Mouse (Mus musculus) intestine, embryonic 15.5 days (tissue): ENCODE data around the gene Lrrfip2. TPM values are rescaled to one million over a fixed set of nuclear protein-coding genes. Genes with fewer than 3 reads are reported as not detected.

Experiments
- ATAC-seq: fragments of 200-750 bp; cut with Nextera tagmentation; 2 replicates; pipeline ENCODE4 v1.8.0; 2017; ENCODE audit warnings: moderate TSS enrichment, moderate library complexity
- H3K27ac ChIP-seq: fragments of 300-500 bp; sonication (generic); 2 replicates; pipeline ENCODE4 v1.5.1; 2015; ENCODE audit warnings: mild to moderate bottlenecking, inconsistent platforms
- H3K27me3 ChIP-seq: fragments of 300-500 bp; sonication (generic); replicated peaks from 2 replicates; pipeline ENCODE4 v1.6.1; 2015; ENCODE audit warnings: inconsistent platforms
- H3K36me3 ChIP-seq: fragments of 300-500 bp; sonication (generic); 2 replicates; pipeline ENCODE4 v1.6.1; 2015; ENCODE audit warnings: inconsistent platforms
- H3K4me1 ChIP-seq: fragments of 300-500 bp; sonication (generic); replicated peaks from 2 replicates; pipeline ENCODE4 v1.6.1; 2015; ENCODE audit warnings: inconsistent platforms
- H3K4me2 ChIP-seq: fragments of 300-500 bp; sonication (generic); replicated peaks from 2 replicates; pipeline ENCODE4 v1.6.1; 2015; ENCODE audit warnings: mild to moderate bottlenecking, inconsistent platforms
- H3K4me3 ChIP-seq: fragments of 300-500 bp; sonication (generic); replicated peaks from 2 replicates; pipeline ENCODE4 v1.5.1; 2015; ENCODE audit warnings: inconsistent platforms
- H3K9ac ChIP-seq: fragments of 300-500 bp; sonication (generic); 2 replicates; pipeline ENCODE4 v1.6.1; 2015; ENCODE audit warnings: inconsistent platforms
- H3K9me3 ChIP-seq: fragments of 300-500 bp; sonication (generic); 2 replicates; pipeline ENCODE4 v1.6.1; 2016; ENCODE audit warnings: inconsistent platforms
- WGBS: fragments of 180-500 bp; shearing (Covaris S2); methylation state at CpG from one replicate; pipeline ENCODE4 v1.1.7; 2015; 5-methylcytosine and 5-hydroxymethylcytosine counted together
- polyA plus RNA-seq: library from polyadenylated mRNA; unstranded; fragments of >200 nt; fragmentation: Nextera tagmentation; extraction: Ambion mirVana; gene quantifications from 2 replicates; pipeline ENCODE4 v1.2.1, GENCODE M21; 2015

Lrrfip2 gene
- polyA plus RNA-seq, 1 experiment from 2014 or later, result 41.6 TPM

DNA sequence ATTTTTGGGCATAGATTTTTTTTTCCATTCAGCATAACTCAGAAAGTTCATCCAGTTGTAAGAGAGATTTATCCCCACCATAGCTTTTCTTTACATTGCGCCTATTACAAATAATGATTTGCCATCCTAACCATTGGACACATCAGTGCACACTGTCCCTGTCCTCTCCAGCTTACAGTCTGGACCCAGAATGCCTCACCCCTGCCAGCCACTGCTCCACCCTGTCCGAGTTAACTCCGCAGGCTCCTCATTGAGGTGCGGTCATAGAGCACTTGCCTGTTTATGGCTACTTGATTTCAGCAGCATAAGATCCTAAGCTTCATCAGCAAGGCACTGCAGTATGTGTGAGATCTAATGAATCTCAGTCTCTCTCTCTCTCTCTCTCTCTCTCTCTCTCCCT, 93.0 kb downstream of the Lrrfip2 start:
- H3K4me1 ChIP-seq, result no peaks in the 10 kb centered on the region
- no peak overlapping the region for H3K4me2 ChIP-seq
- H3K4me3 ChIP-seq, result no peak overlapping the region
- H3K9ac ChIP-seq, result no peak overlapping the region
- H3K9me3 ChIP-seq, result no peaks in the 10 kb centered on the region
- no peak overlapping the region for H3K27ac ChIP-seq
- WGBS, result 82% methylated on average over 4 of the region's 4 CpGs
- peak; percentile 54; the same call in 1 of the 2 replicates for ATAC-seq
- peaks cover 6% of the 10 kb centered on the region; the same call in 1 of the 2 replicates for H3K36me3 ChIP-seq
- H3K27me3 ChIP-seq, result no peaks in the 10 kb centered on the region

DNA sequence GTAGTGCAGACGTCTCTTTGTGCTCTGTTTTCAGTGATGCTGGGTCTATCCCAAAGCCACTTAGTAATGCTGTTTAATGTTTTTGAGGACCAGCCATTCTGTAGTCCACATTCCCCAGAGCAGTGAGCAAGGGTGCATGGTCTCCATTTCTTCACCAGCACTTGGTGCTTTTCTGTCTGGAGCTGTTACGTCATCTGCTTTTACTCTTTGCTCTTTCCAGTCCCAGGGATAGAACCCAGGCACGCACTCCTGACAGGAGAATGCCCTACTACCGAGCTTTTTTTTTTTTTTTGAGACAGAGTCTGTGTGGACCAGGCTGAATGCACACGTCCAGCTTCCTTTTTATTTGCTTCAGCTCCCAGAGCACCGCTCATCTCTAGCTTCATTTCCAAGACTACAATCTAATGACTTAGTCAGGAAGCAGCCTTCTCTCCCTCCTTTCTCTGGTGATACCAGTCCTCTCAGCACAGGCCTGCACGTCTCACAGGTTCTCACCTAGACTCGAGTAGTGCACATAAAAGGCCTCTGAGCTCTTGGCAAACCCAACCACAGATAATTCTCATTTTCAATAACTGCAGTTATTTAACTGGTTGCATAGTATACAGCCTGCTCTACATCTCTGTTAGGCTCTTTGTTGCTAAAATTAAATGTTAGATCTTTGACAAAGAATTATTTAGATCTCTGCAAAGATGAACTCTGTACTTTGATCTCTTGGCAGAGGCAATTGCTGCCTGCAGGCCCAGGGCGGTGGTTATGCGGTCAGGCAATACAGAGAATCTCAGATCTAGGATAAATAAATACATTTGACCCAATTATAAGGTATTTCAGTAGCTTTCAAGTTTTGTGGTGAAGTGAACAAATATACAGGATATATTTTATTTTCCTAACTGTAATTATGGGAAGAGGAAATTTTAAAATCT, 94.0 kb downstream of the Lrrfip2 start:
- Histone ChIP-seq H3K36me3 (peaks cover 6% of the 10 kb centered on the region), H3K9me3 (no peaks in the 10 kb centered on the region), H3K4me1 (no peaks in the 10 kb centered on the region), H3K4me3 (no peak overlapping the region), H3K4me2 (no peak overlapping the region), H3K27me3 (no peaks in the 10 kb centered on the region), H3K27ac (peak overlapping the region; percentile 56), H3K9ac (no peak overlapping the region)
- WGBS, result 50% methylated on average over 10 of the region's 10 CpGs
- peak; percentile 87 for ATAC-seq

DNA sequence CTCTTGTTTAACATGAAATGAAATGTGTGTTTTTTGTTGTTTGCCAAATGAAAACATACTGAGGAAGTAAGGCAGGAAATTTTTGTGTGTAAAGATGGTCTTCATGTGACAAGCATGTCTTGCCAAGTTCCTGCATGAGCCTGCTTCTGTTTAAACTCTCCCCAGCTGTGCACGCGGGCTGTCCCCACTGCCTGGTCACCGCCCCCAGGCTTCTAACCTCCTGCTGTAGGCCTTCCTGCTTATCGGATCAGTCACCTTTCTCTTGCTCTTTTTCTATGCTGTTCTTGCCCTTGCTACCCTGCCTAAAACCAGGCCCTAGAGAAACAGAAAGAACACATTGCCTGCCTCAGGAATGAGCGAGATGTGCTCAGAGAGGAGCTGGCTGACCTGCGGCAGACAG, 96.1 kb downstream of the Lrrfip2 start:
- H3K36me3 ChIP-seq, result peaks cover 10% of the 10 kb centered on the region
- H3K27ac ChIP-seq, result no peak overlapping the region
- no peak overlapping the region for H3K4me2 ChIP-seq
- H3K9ac ChIP-seq, result no peak overlapping the region
- no peaks in the 10 kb centered on the region for H3K9me3 ChIP-seq
- 66% methylated on average over 6 of the region's 6 CpGs for WGBS
- no peaks in the 10 kb centered on the region for H3K27me3 ChIP-seq
- no peak overlapping the region for H3K4me3 ChIP-seq
- no peak for ATAC-seq
- H3K4me1 ChIP-seq, result no peaks in the 10 kb centered on the region

DNA sequence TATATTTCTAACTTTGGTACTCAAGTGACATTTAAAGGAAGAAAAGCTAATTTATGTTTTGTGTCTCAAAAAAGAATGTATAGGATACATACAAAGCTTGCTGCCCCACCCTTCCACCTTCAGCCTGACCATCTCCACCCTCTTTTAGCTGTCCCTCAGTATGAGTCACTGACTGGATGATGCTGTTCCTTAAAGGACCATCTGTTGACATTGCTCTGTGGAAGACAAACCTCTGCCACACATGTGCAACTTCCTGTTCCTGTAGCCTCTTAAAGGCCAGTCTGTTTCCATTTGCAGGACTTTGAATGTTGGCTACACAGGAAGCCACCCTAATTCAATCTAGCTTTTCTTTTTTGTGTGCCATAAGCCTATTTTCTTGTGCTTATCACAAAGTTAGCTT, 99.0 kb downstream of the Lrrfip2 start:
- Histone ChIP-seq H3K9ac (no peak overlapping the region), H3K9me3 (no peaks in the 10 kb centered on the region), H3K27me3 (no peaks in the 10 kb centered on the region), H3K4me1 (no peaks in the 10 kb centered on the region), H3K36me3 (peaks cover 10% of the 10 kb centered on the region), H3K4me3 (no peak overlapping the region), H3K4me2 (no peak overlapping the region), H3K27ac (no peak overlapping the region)
- ATAC-seq, result no peak

DNA sequence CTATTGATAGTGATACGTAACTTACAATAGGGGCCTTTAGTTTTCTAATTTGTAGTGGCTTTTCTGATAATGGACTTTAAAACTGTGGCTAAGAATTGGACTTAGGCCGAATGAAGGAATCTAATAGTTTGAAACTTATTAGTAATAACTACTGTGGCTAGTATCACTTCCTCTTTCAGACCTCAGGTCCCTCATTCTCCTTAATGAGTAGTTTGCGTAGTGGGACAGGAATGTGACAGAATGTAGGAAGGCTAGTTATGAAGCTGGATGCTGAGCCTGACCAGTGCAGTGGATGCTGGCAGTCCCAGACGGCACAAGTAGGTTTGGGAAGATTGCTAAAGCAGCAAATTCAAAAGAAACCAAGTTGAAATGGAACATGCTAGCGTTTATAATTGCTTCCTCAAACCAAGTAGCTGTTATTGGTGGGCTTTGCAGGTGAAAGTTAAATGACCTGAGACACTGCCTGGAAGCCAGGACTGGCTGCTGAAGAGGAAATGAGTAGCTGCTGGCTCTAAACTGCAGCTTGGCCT, 103.2 kb downstream of the Lrrfip2 start:
- H3K36me3 ChIP-seq, result peaks cover 14% of the 10 kb centered on the region
- 91% methylated on average over 5 of the region's 5 CpGs for WGBS

DNA sequence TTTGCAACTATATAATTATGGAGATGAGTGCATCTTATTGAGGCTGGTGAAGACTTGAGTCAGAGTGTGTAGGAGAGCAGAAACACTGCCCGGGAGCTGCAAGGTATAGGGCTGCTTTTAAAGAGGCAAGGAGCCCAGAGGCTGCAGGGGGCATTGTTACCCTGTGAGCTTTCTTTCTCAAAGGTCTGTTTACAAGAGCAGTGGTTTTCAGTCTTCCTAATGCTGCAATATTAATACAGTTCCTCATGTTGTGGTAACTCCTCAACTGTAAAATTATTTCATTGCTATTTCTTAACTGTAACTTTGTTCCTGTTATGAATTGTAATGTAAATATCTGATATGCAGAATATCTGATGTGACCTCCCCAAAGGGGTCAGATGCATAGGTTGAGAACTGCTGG, 104.2 kb downstream of the Lrrfip2 start:
- ATAC-seq, result no peak
- H3K27ac ChIP-seq, result no peak overlapping the region
- no peaks in the 10 kb centered on the region for H3K4me1 ChIP-seq
- H3K9ac ChIP-seq, result no peak overlapping the region
- H3K4me2 ChIP-seq, result no peak overlapping the region
- H3K27me3 ChIP-seq, result no peaks in the 10 kb centered on the region
- H3K9me3 ChIP-seq, result no peaks in the 10 kb centered on the region
- H3K36me3 ChIP-seq, result peaks cover 15% of the 10 kb centered on the region
- 91% methylated on average over 1 of the region's 1 CpGs for WGBS
- no peak overlapping the region for H3K4me3 ChIP-seq

More for the DNA sequence above, 103.2 kb downstream of the Lrrfip2 start:
- H3K27ac ChIP-seq, result no peak overlapping the region
- H3K27me3 ChIP-seq, result no peaks in the 10 kb centered on the region
- no peak overlapping the region for H3K4me3 ChIP-seq
- H3K4me2 ChIP-seq, result no peak overlapping the region
- H3K9me3 ChIP-seq, result no peaks in the 10 kb centered on the region
- ATAC-seq, result no peak
- no peak overlapping the region for H3K9ac ChIP-seq
- no peaks in the 10 kb centered on the region for H3K4me1 ChIP-seq

DNA sequence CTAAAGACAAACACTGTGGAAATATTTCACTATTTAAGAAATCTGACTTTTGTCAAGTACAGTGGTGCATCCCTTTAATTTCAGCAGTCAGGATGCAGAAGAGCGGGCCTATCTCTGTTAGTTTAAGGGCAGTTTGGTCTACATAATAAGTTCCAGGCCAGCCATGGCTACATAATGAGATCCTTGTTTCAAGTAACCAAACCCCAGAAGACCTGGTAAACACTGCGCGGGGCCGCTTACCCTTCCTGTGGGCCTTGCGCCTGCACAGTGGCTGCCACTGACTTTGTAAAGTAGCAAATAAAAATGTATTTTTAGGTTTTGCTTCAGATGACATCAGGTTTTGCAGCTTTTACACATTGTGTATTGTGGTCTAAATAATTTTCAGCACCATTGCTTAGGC, 106.0 kb downstream of the Lrrfip2 start:
- ATAC-seq, result no peak
- H3K4me2 ChIP-seq, result no peak overlapping the region
- H3K4me3 ChIP-seq, result no peak overlapping the region
- no peaks in the 10 kb centered on the region for H3K9me3 ChIP-seq
- H3K4me1 ChIP-seq, result no peaks in the 10 kb centered on the region
- no peaks in the 10 kb centered on the region for H3K27me3 ChIP-seq
- no peak overlapping the region for H3K27ac ChIP-seq
- WGBS, result 92% methylated on average over 5 of the region's 5 CpGs
- H3K36me3 ChIP-seq, result peaks cover 25% of the 10 kb centered on the region
- H3K9ac ChIP-seq, result no peak overlapping the region

DNA sequence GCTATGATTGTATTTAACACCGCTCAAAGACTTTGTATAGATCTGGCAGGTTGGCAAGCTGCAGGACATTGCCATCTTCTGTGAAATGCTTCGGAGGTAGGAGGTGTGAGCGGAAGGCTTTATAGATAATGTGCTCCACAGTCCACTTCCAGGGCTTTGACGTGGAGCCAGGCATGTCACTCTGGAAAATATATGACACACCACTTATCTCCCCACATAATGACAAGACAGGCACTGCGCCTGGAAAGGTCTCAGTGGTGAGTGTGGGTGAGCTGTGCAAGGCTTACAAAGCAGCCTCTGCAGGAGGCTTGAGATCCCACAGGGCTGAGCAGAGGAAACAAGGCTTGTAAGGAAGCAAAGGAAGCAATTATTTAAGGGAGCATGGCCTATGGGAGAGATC, 111.1 kb downstream of the Lrrfip2 start:
- 69% methylated on average over 5 of the region's 5 CpGs for WGBS
- H3K36me3 ChIP-seq, result peaks cover 40% of the 10 kb centered on the region

DNA sequence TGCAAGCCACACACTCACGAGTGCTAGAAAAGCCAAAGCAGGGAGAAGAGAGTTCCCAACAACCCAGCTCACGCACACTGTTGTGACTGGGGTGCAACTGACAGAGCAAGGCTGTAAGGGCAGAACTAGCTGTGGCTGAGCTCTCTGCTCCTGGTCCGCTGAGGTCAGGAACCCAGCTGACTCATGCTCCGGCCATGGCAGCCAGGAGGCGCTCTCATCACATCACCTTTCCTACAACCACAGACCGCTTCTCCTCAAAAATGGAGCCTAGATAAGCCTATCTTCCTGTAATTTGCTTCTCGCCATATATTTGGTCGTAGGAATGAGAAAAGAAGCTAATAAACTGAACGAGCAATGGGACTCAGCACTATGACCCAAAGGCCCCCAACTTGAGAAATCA, 117.3 kb downstream of the Lrrfip2 start:
- Histone ChIP-seq H3K4me2 (no peak overlapping the region), H3K4me3 (no peak overlapping the region), H3K36me3 (peaks cover 34% of the 10 kb centered on the region), H3K4me1 (no peaks in the 10 kb centered on the region), H3K27ac (no peak overlapping the region), H3K9ac (no peak overlapping the region), H3K27me3 (no peaks in the 10 kb centered on the region), H3K9me3 (no peaks in the 10 kb centered on the region)
- 92% methylated on average over 9 of the region's 9 CpGs for WGBS
- no peak for ATAC-seq

More for the DNA sequence above, 111.1 kb downstream of the Lrrfip2 start:
- Histone ChIP-seq H3K27ac (no peak overlapping the region), H3K9me3 (no peaks in the 10 kb centered on the region), H3K4me3 (no peak overlapping the region), H3K9ac (no peak overlapping the region), H3K4me2 (no peak overlapping the region), H3K4me1 (no peaks in the 10 kb centered on the region), H3K27me3 (no peaks in the 10 kb centered on the region)
- no peak for ATAC-seq

DNA sequence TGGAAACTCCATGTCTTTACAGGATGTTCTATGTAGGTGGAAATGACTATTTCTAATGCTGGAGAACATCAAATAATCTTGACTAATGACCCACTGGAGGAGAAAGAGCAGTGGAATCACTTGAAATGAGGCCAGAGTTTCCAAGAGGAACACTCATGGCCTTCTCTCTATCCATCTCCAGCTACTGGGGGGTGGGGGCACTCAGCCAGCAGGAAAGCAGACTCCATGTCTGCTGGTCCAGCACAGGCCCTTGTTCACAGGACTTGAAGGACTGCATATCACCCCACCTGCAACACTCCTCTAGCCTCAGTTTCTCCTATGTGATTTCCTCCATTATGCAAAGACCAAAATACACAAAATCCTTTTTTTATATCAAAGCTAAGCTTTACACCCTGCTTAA, 120.3 kb downstream of the Lrrfip2 start:
- Histone ChIP-seq H3K27ac (no peak overlapping the region), H3K9ac (no peak overlapping the region), H3K36me3 (peaks cover 43% of the 10 kb centered on the region), H3K9me3 (no peaks in the 10 kb centered on the region), H3K27me3 (no peaks in the 10 kb centered on the region), H3K4me2 (no peak overlapping the region), H3K4me1 (no peaks in the 10 kb centered on the region), H3K4me3 (no peak overlapping the region)
- ATAC-seq, result no peak

DNA sequence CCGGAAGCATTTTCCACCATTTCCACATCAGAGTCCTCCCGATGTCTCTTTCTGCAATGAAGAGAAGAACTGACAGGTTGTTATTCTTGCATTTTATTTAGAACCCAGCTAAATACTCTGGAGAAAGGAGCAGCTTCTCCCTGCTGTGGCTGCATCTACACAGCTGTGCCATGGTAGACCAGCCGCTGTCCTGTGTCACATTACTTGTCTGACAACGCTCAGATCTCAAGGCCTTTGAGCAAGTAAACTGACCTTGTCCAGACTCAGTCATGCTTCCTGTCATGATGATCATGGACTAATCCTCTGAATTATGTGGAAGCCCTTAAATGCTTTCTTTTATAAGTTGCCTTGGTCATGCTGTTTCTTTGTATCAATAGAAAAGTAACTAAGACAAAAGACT, 122.4 kb downstream of the Lrrfip2 start:
- H3K36me3 ChIP-seq, result peaks cover 43% of the 10 kb centered on the region
- WGBS, result 81% methylated on average over 4 of the region's 4 CpGs
- H3K9me3 ChIP-seq, result no peaks in the 10 kb centered on the region
- H3K4me3 ChIP-seq, result no peak overlapping the region
- no peaks in the 10 kb centered on the region for H3K27me3 ChIP-seq
- no peak overlapping the region for H3K4me2 ChIP-seq
- H3K27ac ChIP-seq, result no peak overlapping the region
- H3K9ac ChIP-seq, result no peak overlapping the region
- ATAC-seq, result no peak
- H3K4me1 ChIP-seq, result no peaks in the 10 kb centered on the region

DNA sequence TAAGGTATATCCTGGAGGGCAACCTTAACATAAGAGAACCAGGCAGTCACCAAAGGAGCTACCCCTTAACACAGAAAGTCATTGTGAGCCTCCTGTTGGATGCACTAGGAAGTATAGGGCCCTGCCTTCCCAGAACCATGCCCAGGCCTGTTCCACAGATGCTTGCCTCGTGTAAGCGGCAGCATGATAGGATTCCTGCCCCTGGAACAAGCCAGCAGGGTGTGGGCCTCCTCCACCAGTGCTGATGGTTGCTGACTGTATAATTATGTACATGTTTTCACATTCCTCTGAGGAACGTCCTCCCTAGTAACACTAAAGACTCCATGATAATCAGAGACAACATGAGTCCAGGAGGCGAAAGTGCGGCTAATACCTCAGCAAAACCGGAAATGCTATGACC, 126.0 kb downstream of the Lrrfip2 start:
- no peak overlapping the region for H3K4me2 ChIP-seq
- 92% methylated on average over 6 of the region's 6 CpGs for WGBS
- H3K36me3 ChIP-seq, result peaks cover 38% of the 10 kb centered on the region
- H3K27me3 ChIP-seq, result no peaks in the 10 kb centered on the region
- no peak overlapping the region for H3K27ac ChIP-seq
- H3K9me3 ChIP-seq, result no peaks in the 10 kb centered on the region
- no peaks in the 10 kb centered on the region for H3K4me1 ChIP-seq
- ATAC-seq, result no peak
- H3K9ac ChIP-seq, result no peak overlapping the region
- H3K4me3 ChIP-seq, result no peak overlapping the region

DNA sequence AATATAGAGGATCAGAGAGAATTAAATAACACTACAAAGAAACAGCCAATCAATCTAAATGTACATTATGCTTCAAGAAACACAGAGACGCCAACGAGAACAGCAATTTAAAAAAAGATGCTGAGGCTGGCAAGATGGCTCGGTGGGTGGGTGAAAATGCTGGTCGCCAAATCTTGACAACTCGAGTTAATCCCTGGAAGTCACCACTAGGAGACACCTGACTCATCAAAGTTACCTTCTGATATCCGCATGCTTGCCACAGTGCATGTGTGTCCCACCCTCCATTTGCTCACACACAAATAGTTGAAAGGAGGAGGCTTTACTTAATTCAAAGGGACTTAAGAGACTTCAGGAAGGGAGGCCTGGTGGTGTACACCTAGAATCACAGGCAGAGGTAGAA, 128.2 kb downstream of the Lrrfip2 start:
- no peak overlapping the region for H3K4me2 ChIP-seq
- WGBS, result 81% methylated on average over 6 of the region's 6 CpGs
- H3K4me3 ChIP-seq, result no peak overlapping the region
- ATAC-seq, result no peak
- H3K27ac ChIP-seq, result no peak overlapping the region
- no peaks in the 10 kb centered on the region for H3K27me3 ChIP-seq
- H3K36me3 ChIP-seq, result peaks cover 30% of the 10 kb centered on the region
- H3K9me3 ChIP-seq, result no peaks in the 10 kb centered on the region
- no peak overlapping the region for H3K9ac ChIP-seq
- no peaks in the 10 kb centered on the region for H3K4me1 ChIP-seq
